Mouse (Mus musculus) naive thymus-derived CD4-positive, alpha-beta T cell, adult 2 months (primary cell): ENCODE data around the gene Acadvl.

ENCODE experiments used
- DNase-seq: peaks from one replicate; pipeline ENCODE4 v3.0.0-alpha.2; 2011; ENCODE audit warnings: low read depth

Gene Acadvl

DNA sequence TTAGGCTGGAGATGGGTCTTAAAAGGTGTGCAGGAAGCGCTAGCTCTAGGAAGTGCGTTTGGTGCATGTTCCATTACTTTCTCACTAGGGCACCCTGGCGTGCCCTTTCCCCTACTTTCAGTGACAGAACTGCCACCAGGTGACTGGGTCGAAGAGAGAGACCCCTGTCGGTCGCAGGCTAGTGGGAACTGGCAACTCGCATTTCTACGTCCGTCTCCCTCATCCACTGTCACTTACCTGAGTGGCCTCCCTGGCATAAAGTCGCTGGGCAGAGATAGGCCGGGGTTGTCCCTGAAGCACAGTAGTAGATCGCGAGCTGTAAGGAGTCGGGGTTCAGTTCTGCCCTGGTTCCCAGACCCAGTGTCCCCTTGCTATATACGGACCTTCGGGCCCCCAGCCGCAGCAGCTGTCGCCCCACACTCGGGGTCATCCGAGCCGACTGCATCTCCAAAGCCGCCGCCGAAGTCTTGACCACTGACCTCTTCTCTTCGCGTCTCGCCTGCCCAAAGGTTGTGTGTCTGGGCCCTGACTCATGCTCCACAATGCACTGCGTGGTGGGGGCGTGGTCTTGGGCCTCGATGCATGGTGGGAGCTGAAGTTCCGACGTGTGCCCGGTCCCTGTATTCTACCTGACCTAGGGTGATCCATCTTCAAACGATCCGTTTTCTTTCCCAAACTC, at the start of gene Acadvl:
Gene Acadvl (minus strand): TSS at position 532 of the 679 bp plus-strand sequence.
- peak; percentile 81 for DNase-seq

DNA sequence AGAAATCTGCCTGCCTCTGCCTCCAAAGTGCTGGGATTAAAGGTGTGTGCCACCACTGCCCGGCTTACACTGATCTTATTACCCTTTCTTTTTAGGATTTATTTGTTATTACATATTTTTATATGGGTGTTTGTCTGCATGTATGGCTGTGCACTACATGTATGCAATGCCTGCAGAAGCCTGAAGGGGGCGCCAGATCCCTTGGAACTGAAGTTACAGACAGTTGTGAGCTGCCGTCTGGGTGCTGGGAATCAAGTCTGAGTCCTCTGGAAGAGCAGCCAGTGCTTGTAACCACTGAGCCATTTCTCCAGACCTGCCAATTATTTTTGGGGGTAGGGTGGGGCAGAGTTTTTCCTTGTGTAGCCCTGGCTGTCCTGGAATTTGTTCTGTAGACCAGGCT, 47.8 kb upstream of the Acadvl start:
- no peak for DNase-seq

DNA sequence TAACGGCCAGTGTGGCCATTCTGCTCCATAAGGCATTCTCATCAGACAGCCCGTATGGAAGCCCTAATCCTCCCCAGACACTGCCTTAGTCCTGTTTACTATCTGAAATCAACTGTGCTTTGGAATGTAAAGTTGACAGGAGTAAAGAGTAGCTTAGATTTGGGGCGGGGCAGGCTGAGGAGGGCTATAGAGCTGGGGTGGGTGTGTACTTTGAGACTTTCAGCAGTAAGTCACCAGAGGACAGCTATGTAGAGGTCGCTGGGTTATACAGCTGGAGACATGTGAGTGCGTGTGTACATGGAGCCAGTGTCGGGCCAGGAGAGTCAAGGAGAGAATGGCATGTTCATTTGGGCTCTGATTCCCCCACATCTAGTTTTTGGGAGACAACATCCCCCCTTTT, 44.7 kb upstream of the Acadvl start:
- no peak for DNase-seq

DNA sequence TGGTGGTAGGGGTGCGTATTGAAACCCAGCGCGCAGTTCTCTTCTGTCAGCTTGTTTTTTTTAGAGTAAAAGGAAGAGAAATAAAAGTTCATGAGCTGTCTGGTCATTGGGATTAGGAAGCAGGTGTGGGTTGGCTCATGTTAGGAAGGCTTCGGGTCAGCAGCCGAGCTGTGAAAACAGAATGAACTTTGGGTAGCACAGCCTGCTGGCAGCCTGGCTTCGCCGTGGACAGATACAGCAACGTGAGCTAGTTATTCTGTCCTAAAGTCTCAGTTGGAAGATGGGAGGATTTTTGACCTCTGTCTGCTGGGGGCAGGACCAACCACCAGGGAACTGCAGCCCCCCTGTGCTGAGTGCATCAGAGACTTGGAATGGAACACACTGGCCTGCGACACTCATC, 42.6 kb upstream of the Acadvl start:
- DNase-seq = no peak

DNA sequence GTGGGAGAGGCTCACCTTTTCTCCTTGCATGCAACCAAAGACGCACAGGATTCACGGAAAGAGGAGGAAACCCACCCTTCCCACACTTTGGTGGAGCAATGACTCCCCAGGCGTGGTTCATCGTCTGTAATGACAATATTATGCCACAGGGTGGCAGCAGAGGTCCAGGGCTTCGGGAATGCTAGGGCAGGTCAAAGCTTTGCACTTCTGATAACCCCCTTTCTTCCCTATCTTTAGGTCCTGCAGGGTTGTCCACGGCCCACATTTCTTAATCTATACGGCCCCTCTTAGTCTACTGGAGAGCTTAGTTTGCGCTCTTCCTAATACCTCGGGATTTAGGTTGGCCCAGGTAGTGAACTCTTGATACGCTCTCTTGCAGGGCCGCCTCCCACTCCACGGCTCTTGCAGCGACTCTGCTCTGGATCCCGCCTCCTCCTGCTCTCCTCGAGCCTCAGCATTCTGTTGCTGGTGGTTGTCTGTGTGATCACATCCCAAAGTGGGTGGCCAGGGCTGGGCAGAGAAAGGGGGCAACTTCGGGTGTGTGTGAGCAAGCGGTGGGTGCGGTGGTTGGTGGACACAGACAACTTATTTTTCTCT, 40.5 kb upstream of the Acadvl start:
- DNase-seq = peak; percentile 85

DNA sequence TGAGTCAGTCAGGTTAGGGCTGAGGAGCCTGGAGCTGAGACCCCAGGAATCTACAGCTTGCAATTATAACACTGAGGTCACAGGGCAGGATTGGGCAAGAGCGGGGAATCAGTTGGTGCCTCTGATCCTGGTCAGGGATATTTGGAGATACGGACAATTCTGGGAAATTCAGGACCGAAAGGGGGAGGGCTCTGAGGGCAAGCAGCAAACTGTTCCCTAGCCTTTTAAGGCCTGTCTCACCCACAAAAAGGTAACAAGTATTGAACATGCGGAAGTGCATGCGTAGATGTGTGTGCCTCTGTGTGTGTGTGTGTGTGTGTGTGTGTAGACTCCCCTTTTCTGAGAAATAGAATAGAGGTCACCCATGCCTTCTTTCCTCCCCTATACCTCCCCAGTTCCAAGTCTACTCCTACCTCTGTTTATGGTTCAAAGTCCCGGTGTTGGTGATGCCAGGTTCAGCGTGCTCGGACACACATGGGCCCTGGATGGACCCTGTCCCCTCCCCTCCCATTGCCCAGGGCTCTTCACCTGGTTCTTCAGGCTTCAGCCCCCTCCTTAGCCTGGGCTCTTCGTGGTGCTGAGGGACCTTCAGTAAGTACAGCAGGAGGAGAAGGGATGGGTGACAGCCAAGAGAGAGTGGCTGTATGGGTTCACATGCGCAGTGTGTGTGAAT, 38.8 kb upstream of the Acadvl start, which contains the start of gene Asgr1:
Gene Asgr1 (plus strand): TSS at position 188 of the 673 bp plus-strand sequence.
- DNase-seq = no peak

DNA sequence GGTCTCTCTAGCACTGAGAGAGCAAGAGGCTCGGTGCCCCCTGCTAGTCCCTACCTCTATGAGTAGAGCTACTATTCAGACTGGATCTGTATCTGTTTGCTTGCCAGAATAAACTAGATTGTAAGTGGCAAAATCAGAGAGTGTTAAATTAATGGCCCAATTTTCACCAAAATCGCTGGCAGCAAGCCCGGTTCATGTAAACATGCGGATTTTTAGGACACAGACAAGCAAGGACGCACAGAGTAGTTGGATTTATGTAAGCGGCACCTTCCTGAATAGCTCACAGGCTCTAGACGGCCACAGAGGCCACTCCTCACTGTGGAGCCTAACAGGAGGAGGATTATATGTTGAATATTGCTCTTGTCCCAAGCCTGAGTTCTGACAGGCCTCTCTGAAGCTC, 37.9 kb upstream of the Acadvl start:
- DNase-seq = no peak

DNA sequence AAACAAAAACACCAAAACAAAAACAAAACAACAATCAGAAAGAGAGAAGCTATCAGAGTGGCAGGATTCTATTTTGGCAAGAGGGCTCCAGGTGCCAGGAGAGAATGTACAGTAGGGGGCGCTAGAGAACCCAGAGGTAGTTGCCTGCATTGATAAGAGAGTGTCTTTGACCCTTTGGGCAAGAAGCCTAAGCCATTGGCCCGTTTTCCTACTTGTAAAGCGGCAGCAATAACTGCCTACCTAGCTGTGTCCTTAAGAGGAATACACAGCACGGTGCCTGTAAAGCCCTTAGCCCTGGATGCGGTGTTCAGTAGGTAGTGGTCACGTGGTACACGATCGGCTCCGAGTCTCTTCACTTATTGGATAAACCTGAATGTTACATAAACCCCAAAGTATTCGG, 34.6 kb upstream of the Acadvl start:
- peak; percentile 58 for DNase-seq

DNA sequence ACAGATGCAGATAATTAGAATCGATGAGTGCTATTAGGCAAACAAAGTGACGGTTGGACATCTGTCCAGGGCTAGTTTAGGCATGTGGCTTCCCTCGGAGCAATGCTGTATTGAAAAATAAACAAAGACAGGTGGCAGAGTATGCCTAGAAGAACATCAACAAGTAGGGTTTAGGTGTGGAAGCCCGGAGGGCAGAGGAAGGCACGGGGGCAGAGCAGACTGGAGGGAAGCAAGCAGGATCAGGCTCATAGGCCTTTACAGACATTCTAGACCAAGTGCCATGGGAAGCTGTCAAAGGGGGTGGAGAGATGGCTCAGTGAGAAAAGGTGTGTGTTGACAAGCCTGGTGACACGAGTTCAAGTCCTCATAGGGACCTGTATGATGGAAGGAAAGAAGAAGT, 34.2 kb upstream of the Acadvl start:
- no peak for DNase-seq

DNA sequence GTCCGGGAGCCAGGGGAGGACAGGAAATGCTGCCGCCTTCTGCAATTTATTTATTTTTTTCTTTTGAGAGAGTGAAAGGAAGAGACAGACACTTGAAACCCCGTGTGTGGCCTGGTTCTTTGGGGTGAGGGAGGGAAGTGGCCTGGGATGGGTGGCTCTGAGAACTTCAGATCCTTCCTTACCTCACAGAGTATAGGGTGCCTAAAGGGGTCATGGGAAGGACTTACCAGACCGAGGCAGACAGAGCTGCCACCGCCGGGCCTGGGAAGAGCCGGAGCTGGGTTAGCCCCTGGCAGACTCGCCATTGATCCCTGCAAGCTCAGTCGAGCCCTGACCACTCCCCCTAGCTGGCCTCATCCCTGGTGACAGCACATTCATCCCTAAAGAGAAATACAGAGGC, 30.2 kb upstream of the Acadvl start:
- DNase-seq = no peak

DNA sequence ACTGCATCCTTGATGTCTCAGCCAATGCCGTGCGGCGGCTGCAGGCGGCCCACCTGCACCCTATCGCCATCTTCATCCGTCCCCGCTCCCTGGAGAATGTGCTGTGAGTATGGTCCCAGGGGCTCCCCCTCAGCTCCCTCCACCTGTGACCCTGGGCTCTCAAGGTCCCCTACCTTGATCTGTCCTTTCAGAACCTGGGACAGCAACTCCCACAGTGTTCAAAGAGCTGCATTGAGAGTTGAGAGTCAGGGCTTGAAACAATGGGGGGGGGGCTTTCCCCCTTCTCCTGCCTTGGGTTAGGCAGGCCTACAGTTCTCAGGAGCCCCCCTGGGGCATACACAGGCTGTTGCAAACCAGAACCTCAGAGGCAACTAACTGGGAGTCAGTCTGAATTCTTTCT, 28.5 kb upstream of the Acadvl start:
- DNase-seq = no peak

DNA sequence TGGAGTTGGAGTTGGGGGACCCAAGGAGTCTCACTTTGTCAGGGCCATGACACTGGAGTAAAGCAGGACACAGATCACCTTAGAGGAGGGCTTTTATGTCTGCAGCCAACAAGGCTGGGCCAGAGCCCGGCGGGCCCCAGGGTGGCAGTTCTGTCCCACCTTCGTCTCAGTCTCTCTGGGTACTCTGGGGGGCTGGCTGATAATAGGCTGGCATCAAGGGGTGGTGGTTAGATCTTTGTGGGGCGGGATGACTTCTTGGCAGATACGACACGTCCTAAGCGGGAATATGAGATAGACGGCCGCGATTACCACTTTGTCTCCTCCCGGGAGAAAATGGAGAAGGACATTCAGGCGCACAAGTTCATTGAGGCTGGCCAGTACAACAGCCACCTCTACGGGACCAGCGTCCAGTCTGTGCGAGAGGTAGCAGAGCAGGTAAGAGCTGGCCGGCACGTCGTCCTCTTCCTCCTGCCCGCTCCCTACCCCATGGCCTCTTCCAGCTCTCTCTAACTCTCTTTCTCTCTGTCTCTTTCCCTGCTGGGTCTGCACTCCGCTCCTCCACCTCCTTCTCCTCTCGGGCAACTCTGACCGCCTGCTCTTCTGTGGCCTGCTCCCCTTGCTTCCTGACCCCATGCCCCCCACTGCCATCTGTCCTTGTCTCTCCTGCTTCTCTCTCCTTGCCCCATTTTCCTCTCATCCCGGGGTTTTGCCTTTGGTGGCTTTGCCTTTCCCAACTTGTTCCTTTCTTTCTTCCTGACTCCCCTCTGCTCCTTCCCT, 27.3 kb upstream of the Acadvl start:
- no peak for DNase-seq

DNA sequence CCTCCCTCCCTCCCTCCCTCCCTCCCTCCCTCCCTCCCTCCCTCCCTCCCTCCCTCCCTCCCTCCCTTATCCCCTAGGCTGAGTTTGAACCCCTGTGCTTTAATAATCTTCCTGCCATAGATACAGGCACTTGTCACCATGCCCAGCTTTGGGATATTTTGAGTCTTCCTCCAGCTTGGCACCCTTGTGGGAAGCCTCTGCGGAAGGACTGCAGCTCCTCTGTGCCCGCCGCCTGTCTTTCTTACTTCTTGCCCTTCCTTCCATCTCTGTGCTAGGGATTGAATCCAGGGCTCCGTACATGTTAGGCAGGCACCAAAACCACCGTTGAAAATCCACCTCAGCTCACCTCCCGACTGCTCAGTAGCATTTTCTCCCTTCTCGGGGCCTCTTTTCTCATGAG, 25.0 kb upstream of the Acadvl start:
- no peak for DNase-seq

DNA sequence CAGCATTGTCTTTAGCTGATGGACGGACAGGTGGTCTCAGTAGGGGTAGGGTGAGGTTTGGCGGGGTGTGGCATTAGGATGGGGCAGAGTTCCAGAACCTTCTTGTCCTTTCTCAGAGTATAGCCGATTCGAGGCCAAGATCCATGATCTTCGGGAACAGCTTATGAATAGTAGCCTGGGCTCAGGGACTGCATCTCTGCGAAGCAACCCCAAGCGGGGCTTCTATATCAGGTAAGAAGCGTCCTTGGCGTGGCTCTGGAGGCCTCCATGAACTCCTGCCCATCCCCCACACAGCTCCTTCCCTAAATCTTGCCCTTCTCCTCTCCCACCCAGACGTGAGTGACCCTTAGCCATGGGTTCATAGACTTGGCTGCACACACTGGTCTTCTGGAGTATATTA, 24.4 kb upstream of the Acadvl start:
- DNase-seq = no peak

DNA sequence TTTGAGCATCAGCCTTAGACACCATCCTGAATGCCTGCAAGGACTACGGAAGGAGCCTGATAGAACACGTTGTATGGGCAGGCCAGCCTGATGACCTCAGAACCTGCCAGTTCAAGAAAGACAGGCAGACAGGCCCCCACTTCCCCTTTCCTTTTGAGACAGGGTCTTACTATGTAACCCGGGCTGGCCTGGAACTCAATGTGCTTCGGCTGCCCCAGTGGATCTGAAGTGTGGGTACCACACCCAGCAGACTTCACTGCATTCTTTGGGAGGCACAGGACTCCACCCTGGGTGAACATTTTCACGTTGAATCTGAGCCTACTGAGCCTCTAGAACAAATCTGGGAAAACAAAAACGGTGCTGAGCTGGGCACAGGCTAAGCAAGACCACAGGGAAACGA, 23.0 kb upstream of the Acadvl start:
- DNase-seq = no peak

DNA sequence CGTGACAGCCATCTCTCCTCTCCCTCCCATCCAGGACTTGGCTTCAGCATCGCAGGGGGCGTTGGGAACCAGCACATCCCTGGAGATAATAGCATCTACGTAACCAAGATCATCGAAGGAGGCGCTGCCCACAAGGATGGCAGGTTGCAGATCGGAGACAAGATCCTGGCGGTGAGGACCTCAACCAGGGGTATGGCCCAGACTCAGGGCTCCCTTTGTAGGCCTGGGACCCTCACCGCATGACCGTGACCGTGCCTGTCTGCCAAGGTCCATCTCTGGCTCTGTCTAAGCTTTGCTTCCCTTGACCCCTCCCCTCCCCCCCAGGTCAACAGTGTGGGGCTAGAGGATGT, 16.1 kb upstream of the Acadvl start:
- no peak for DNase-seq

DNA sequence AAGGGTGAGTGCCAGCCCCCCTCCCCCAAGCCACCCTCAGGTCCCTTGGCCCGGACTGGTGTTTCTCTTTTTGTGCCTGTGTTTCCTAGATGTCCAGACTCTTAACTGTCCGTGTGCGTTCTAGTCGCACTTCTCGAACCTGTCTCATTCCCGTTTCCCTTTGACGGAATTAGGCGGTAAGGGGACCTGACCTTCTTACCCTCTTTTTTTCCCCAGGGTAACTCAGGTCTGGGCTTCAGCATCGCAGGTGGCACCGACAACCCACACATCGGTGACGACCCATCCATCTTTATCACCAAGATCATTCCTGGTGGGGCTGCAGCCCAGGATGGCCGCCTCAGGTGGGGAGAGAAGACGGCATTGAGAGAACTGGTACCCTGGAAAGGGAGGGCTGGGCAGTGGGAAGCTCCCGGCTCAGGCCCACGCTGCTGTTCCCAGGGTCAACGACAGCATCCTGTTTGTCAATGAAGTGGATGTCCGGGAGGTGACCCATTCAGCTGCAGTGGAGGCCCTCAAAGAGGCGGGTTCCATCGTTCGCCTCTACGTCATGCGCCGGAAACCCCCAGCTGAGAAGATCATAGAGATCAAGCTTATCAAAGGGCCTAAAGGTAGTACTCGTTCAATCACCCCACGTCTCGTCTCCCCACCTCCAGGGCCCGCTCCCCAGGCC, 15.6 kb upstream of the Acadvl start:
- no peak for DNase-seq

DNA sequence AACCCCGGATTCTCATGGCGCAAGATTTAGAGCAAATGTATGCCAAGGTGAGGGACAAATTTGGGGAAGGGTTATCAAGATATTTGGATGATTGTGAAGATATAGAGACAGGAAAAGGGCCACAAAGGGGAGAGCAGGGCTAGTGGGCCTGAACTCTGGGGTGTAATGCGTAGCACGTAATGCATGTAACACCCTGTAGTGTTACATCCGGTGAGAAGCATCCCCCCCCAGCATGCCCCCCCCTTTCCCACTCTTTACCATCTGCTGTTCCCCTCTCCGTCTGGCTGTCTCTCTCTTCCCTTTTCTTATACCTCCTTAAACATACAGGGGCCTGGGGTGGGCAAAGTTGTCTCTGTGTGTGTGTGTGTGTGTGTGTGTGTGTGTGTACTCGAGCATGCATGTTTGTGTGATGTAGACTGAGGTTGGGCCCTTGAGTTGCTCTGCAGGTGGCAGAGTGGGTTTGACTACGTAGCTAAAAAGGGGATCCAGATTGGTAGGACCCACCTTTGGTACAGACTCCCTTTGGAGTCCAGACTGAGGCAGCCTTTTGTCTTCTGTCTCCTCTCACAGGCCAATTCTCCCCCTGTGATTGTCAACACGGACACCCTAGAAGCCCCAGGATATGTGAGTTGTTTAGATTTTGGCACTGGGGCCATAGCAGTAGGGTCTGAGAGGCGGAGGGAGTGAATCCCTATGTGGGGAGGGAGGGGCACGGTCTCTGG, 14.8 kb upstream of the Acadvl start:
- DNase-seq = no peak

DNA sequence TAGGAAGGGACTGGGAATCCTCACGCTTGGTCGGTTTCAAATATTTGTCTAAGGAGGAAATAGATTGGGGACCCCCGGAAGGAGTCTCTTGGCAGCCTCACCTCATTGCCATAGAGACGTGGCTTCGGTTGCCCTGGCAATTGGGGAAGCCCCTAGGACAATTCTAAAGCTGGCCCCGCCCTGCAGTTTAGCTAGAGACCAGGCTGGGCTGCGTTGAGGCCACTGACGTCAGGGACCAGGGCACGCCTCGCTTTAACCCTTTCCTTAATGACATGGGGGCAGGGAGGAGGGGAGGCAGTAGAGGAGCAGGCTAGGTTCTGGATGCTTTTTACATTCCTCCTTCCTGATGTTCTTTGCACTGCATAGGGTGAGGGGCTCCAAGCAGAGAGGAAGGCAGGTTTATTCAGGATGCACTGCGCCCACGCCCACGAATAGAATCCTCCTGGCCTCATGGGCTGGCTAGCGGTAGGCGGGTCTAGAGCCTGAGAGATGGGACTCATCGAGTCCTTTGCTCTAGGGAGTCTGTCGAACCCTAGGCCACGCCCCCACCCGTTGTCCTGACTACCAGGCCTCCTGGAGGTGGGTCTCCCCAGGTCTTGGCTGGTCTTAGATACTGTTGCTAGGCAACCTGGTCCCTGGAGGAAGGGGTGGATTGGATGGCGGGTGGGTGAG, 14.1 kb upstream of the Acadvl start:
- peak; percentile 90 for DNase-seq

DNA sequence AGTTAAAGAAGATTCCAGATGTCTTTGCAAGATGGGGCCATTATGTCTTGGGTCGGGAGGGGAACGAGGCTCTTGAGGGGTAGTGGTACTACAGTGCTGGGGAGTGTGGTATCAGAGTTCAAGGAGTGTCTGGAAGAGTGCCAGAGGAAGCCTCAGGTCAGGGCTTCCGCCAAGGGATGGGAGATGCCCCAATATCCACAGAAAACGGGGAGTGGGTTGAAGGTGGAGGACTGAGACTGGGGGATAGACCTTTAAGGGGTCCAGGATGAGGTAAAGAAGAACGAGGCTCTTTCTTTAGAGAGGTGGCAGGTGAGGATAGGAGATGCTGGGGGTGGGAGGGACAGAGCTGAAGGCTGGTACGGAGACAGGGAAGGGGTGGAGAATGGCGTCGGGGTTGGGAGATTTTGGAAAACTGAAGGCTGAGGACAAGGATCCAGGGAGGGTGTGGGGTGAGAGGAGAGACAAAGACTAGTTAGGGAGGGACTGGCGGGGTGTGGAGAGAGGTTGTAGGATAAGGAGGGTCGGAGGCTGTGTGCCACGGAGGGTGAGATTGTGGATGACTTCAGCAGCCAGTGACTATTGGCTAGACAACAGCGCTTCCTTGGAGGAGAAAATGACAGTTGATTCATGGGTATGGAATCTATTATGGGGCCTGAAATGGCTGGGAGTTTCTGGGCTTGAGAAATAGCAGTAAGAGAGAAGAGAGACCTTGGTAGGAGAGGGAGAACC, 13.4 kb upstream of the Acadvl start:
- DNase-seq = no peak
